Mouse (Mus musculus): Measurements from ENCODE around the gene Por.

- TF ChIP-seq CTCF (IDR thresholded peaks at IDR 0.05; ENCODE audit: borderline replicate concordance, extremely low read depth, insufficient read depth, insufficient read length), result no peak
- no peak for TF ChIP-seq POLR2A (IDR thresholded peaks at IDR 0.05; ENCODE audit: borderline replicate concordance, extremely low read depth, insufficient read depth, insufficient read length, poor library complexity, severe bottlenecking)
Measured at GRCm38 (mm10) chr5:135723165-135723751, 53.4 kb downstream of the Por start.
